Mouse (Mus musculus): ENCODE data around the gene Olfr1185-ps1. TPM values are rescaled to one million over a fixed set of nuclear protein-coding genes. Genes with fewer than 3 reads are reported as not detected.

Gene Olfr1185-ps1
- polyA plus RNA-seq (2014; fragmentation: Illumina TruSeq; extraction: RNeasy Lipid Tissue Mini Kit (QIAGEN cat#74804); ENCODE audit: low read depth, low replicate concordance): not detected

DNA sequence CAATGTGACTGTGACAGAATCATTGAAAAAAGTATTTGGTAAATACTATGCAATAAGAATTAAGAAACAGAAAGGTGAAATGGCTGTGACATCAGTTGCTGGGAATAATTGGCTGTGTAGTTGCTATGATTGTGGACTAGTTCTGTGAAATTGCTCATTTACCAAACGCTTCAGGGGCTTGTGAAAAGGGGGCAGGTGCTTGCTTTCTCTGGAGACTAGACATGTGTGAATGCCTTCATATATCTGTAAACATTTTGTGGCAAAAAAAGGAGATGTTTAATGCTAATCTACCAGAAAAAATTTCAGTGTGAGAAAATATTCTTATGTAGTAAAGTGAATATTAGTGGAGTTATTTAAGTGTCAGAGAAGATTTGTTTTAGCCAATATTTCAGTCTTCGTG is at the start of gene Olfr1185-ps1:
Gene Olfr1185-ps1, plus strand, starts transcription at position 301 of the 400 bp plus-strand sequence.

DNA sequence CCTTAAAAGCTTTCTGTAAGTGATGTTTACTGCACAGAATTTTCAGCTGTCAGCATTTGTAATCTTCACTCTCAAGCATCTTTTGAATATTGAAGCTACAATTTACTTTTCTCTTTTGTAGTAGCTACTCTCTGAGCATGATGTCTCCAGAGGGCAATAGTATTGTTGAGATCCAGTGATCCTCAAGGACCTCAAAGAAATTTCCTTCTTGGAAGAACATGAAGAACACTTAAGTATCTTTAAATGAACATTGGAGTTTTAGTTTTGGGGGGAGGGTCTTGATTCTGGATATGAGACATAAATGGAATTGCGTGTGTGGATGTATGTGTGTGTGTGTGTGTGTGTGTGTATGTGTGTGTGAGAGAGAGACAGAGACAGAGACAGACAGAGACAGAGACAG is 44.1 kb upstream of the Olfr1185-ps1 start, which contains the start of gene Gm13757:
Gene Gm13757, minus strand, starts transcription at position 101 of the 400 bp plus-strand sequence.

DNA sequence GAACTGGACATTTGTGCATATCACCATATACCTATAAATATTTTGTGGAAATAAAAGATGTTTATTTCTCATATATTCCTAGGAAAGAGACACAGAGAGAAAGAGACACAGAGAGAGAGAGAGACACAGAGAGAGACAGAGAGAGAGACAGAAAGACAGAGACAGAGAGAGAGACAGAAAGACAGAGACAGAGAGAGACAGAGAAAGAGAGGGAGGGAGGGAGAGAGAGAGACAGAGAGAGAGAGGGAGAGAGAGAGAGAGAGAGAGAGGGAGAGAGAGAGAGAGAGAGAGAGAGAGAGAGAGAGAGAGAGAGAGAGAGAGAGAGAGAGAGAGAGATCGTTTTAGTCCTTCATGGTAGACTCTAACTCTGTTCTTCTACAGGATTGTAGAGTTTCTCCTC is 38.6 kb upstream of the Olfr1185-ps1 start, which contains the start of gene Olfr1183:
Gene Olfr1183, plus strand, starts transcription at position 301 of the 400 bp plus-strand sequence.

DNA sequence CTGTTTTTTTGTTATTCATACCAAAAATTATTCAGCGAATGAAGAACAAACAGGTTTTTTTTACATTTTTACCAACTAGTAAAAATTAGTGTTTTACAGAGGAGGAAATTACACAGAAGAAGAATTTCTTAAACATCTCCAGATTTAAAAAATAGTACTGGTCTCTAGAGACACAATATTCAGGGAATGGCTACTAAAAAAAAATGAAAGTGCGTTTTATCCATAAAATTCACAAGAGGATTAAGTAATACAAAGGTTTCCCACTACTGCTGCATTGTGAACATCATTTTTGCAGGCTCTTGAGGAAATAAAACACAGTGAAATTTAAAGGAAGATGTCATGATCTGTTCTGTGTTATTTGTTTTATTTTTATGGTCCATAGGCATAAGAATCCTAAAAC is 9.8 kb upstream of the Olfr1185-ps1 start, which contains the start of gene Olfr1184:
Gene Olfr1184, plus strand, starts transcription at position 301 of the 400 bp plus-strand sequence.

DNA sequence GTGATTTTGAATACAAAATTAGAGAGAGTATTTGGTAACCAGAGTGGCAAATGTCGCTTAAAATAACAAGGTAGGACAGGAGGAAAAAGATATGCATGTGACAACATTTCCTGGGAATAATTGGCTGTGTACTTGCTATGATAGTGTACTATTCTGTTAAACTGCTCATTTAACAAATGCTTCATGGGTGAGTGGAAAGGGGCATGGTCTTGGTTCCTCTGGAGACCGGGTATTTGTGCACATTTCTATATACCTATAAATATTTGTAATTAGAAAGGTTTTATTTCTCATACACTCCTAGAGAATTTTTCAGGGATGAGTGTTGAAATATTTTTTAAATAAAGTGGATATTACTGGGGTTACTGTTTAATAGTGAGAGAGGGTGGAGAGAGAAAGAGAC is 25.1 kb downstream of the Olfr1185-ps1 start, which contains the start of gene Olfr1186:
Gene Olfr1186, plus strand, starts transcription at position 301 of the 400 bp plus-strand sequence.

Other genes starting within 250 kb of the Olfr1185-ps1 start
- gene Olfr1173, start 213.4 kb upstream of the Olfr1185-ps1 start, polyA plus RNA-seq (2014; fragmentation: Illumina TruSeq; extraction: RNeasy Lipid Tissue Mini Kit (QIAGEN cat#74804); ENCODE audit: low read depth, low replicate concordance): not detected
- gene Olfr1174-ps, start 178.2 kb upstream of the Olfr1185-ps1 start, polyA plus RNA-seq (2014; fragmentation: Illumina TruSeq; extraction: RNeasy Lipid Tissue Mini Kit (QIAGEN cat#74804); ENCODE audit: low read depth, low replicate concordance): not detected
- gene Olfr1175-ps, start 166.1 kb upstream of the Olfr1185-ps1 start, polyA plus RNA-seq (2014; fragmentation: Illumina TruSeq; extraction: RNeasy Lipid Tissue Mini Kit (QIAGEN cat#74804); ENCODE audit: low read depth, low replicate concordance): not detected
- not detected for gene Olfr1176, start 156.6 kb upstream of the Olfr1185-ps1 start, polyA plus RNA-seq (2014; fragmentation: Illumina TruSeq; extraction: RNeasy Lipid Tissue Mini Kit (QIAGEN cat#74804); ENCODE audit: low read depth, low replicate concordance)
- gene Olfr1177-ps, start 146.8 kb upstream of the Olfr1185-ps1 start, polyA plus RNA-seq (2014; fragmentation: Illumina TruSeq; extraction: RNeasy Lipid Tissue Mini Kit (QIAGEN cat#74804); ENCODE audit: low read depth, low replicate concordance): not detected
- not detected for gene Olfr1178, start 106.3 kb upstream of the Olfr1185-ps1 start, polyA plus RNA-seq (2014; fragmentation: Illumina TruSeq; extraction: RNeasy Lipid Tissue Mini Kit (QIAGEN cat#74804); ENCODE audit: low read depth, low replicate concordance)
- gene Olfr1179, start 86.9 kb upstream of the Olfr1185-ps1 start, polyA plus RNA-seq (2014; fragmentation: Illumina TruSeq; extraction: RNeasy Lipid Tissue Mini Kit (QIAGEN cat#74804); ENCODE audit: low read depth, low replicate concordance): not detected
- not detected for gene Olfr1180, start 74.2 kb upstream of the Olfr1185-ps1 start, polyA plus RNA-seq (2014; fragmentation: Illumina TruSeq; extraction: RNeasy Lipid Tissue Mini Kit (QIAGEN cat#74804); ENCODE audit: low read depth, low replicate concordance)
- not detected for gene Olfr1181, start 67.1 kb upstream of the Olfr1185-ps1 start, polyA plus RNA-seq (2014; fragmentation: Illumina TruSeq; extraction: RNeasy Lipid Tissue Mini Kit (QIAGEN cat#74804); ENCODE audit: low read depth, low replicate concordance)
- not detected for gene Gm13757, start 44.2 kb upstream of the Olfr1185-ps1 start, polyA plus RNA-seq (2014; fragmentation: Illumina TruSeq; extraction: RNeasy Lipid Tissue Mini Kit (QIAGEN cat#74804); ENCODE audit: low read depth, low replicate concordance)
- not detected for gene Olfr1183, start 38.5 kb upstream of the Olfr1185-ps1 start, polyA plus RNA-seq (2014; fragmentation: Illumina TruSeq; extraction: RNeasy Lipid Tissue Mini Kit (QIAGEN cat#74804); ENCODE audit: low read depth, low replicate concordance)
- gene Olfr1184, start 9.7 kb upstream of the Olfr1185-ps1 start, polyA plus RNA-seq (2014; fragmentation: Illumina TruSeq; extraction: RNeasy Lipid Tissue Mini Kit (QIAGEN cat#74804); ENCODE audit: low read depth, low replicate concordance): not detected
- gene Olfr1186, start 25.2 kb downstream of the Olfr1185-ps1 start, polyA plus RNA-seq (2014; fragmentation: Illumina TruSeq; extraction: RNeasy Lipid Tissue Mini Kit (QIAGEN cat#74804); ENCODE audit: low read depth, low replicate concordance): not detected
- not detected for gene Olfr1188, start 63.6 kb downstream of the Olfr1185-ps1 start, polyA plus RNA-seq (2014; fragmentation: Illumina TruSeq; extraction: RNeasy Lipid Tissue Mini Kit (QIAGEN cat#74804); ENCODE audit: low read depth, low replicate concordance)
- not detected for gene Olfr1189, start 93.1 kb downstream of the Olfr1185-ps1 start, polyA plus RNA-seq (2014; fragmentation: Illumina TruSeq; extraction: RNeasy Lipid Tissue Mini Kit (QIAGEN cat#74804); ENCODE audit: low read depth, low replicate concordance)
- not detected for gene Olfr1191-ps1, start 147.2 kb downstream of the Olfr1185-ps1 start, polyA plus RNA-seq (2014; fragmentation: Illumina TruSeq; extraction: RNeasy Lipid Tissue Mini Kit (QIAGEN cat#74804); ENCODE audit: low read depth, low replicate concordance)
- gene Olfr1192-ps1, start 155.2 kb downstream of the Olfr1185-ps1 start, polyA plus RNA-seq (2014; fragmentation: Illumina TruSeq; extraction: RNeasy Lipid Tissue Mini Kit (QIAGEN cat#74804); ENCODE audit: low read depth, low replicate concordance): not detected
- not detected for gene Olfr1193, start 182.3 kb downstream of the Olfr1185-ps1 start, polyA plus RNA-seq (2014; fragmentation: Illumina TruSeq; extraction: RNeasy Lipid Tissue Mini Kit (QIAGEN cat#74804); ENCODE audit: low read depth, low replicate concordance)
- gene Olfr1195, start 195.9 kb downstream of the Olfr1185-ps1 start, polyA plus RNA-seq (2014; fragmentation: Illumina TruSeq; extraction: RNeasy Lipid Tissue Mini Kit (QIAGEN cat#74804); ENCODE audit: low read depth, low replicate concordance): not detected
- gene Olfr1196, start 211.3 kb downstream of the Olfr1185-ps1 start, polyA plus RNA-seq (2014; fragmentation: Illumina TruSeq; extraction: RNeasy Lipid Tissue Mini Kit (QIAGEN cat#74804); ENCODE audit: low read depth, low replicate concordance): not detected
- not detected for gene Olfr1197, start 239.0 kb downstream of the Olfr1185-ps1 start, polyA plus RNA-seq (2014; fragmentation: Illumina TruSeq; extraction: RNeasy Lipid Tissue Mini Kit (QIAGEN cat#74804); ENCODE audit: low read depth, low replicate concordance)

All from sigmoid colon, adult 10 weeks (tissue).